Mouse (Mus musculus) adrenal gland, postnatal 4 days (tissue): ENCODE results near the gene Slc35e3. TPM values are rescaled to one million over a fixed set of nuclear protein-coding genes. Genes with fewer than 3 reads are reported as not detected.
A peak's percentile ranks its signal among the peaks of the same experiment; 100 is the strongest.

ENCODE experiments used
- DNase-seq, 2 experiments: peaks; one replicate each; pipeline ENCODE4 v3.0.0; 2021 to 2022; ENCODE audit warnings: low spot score in 2 of 2, mixed read lengths in 2 of 2
- long read RNA-seq, 2 experiments: library from polyadenylated mRNA; stranded (forward); transcript quantifications; one replicate each; pipeline ENCODE4 v2.0.0; 2021
- total RNA-seq, 2 experiments: library from RNA; stranded (reverse); gene quantifications; 2 replicates each; pipeline ENCODE4 v1.2.3; 2021

Slc35e3 gene
- total RNA-seq, result 10 to 100 TPM; 15.2 TPM
- long read RNA-seq, experiment 1, partial matches to known transcripts, result 0 of 3 reads
- long read RNA-seq, experiment 1, other reads (novel, unspliced or antisense), result 1 of 3 reads
- long read RNA-seq, experiment 2, transcript Slc35e3-201 (5 exons, 3,489 nt), result major isoform, 6 of 10 reads
- long read RNA-seq, experiment 2, partial matches to known transcripts, result 0 of 10 reads
- long read RNA-seq, experiment 2, other reads (novel, unspliced or antisense), result 4 of 10 reads

GRCm38 (mm10) chr10:117746297-117746883, at the start of gene Slc35e3:
Gene Slc35e3, minus strand, starts transcription at chr10:117746365.
- peak; percentile 93 for DNase-seq

- DNase-seq, result no peak
These were observed 49.0 kb upstream of the Slc35e3 start for GRCm38 (mm10) chr10:117795206-117795605.

GRCm38 (mm10) chr10:117793436-117794030, 47.4 kb upstream of the Slc35e3 start:
- DNase-seq, result no peak

- peak; percentile 100 for DNase-seq
These were observed 46.3 kb upstream of the Slc35e3 start, which contains the start of gene Nup107 for GRCm38 (mm10) chr10:117792141-117793091. Gene Nup107, minus strand, starts transcription at chr10:117792705.

GRCm38 (mm10) chr10:117791171-117791470, 45.0 kb upstream of the Slc35e3 start:
- DNase-seq, result no peak

- DNase-seq, result no peak
These were observed 44.4 kb upstream of the Slc35e3 start for GRCm38 (mm10) chr10:117790421-117791170.

GRCm38 (mm10) chr10:117790011-117790410, 43.8 kb upstream of the Slc35e3 start:
- DNase-seq, result no peak

GRCm38 (mm10) chr10:117784646-117785045, 38.5 kb upstream of the Slc35e3 start:
- no peak for DNase-seq

GRCm38 (mm10) chr10:117783786-117784420, 37.7 kb upstream of the Slc35e3 start:
- no peak for DNase-seq

GRCm38 (mm10) chr10:117782491-117783260, 36.5 kb upstream of the Slc35e3 start:
- no peak for DNase-seq

GRCm38 (mm10) chr10:117782056-117782455, 35.9 kb upstream of the Slc35e3 start:
- DNase-seq, result no peak

GRCm38 (mm10) chr10:117781021-117781725, 35.0 kb upstream of the Slc35e3 start:
- DNase-seq, result no peak

GRCm38 (mm10) chr10:117780306-117780911, 34.2 kb upstream of the Slc35e3 start:
- no peak for DNase-seq

GRCm38 (mm10) chr10:117779581-117780305, 33.6 kb upstream of the Slc35e3 start:
- DNase-seq, result no peak

GRCm38 (mm10) chr10:117778951-117779350, 32.8 kb upstream of the Slc35e3 start:
- DNase-seq, result no peak

GRCm38 (mm10) chr10:117778328-117778910, 32.3 kb upstream of the Slc35e3 start:
- no peak for DNase-seq
